Mouse (Mus musculus) liver, embryonic 14.5 days (tissue): ENCODE data around the gene Naif1.

Experiments used
- CTCF ChIP-seq: IDR thresholded peaks from 2 replicates; pipeline ENCODE4 v1.5.1; 2016; ENCODE audit warnings: antibody characterized with exemption, low read depth, control low read depth
- EP300 ChIP-seq: IDR thresholded peaks from 2 replicates; pipeline ENCODE4 v1.6.1; 2016; ENCODE audit warnings: antibody characterized with exemption, low read depth

DNA sequence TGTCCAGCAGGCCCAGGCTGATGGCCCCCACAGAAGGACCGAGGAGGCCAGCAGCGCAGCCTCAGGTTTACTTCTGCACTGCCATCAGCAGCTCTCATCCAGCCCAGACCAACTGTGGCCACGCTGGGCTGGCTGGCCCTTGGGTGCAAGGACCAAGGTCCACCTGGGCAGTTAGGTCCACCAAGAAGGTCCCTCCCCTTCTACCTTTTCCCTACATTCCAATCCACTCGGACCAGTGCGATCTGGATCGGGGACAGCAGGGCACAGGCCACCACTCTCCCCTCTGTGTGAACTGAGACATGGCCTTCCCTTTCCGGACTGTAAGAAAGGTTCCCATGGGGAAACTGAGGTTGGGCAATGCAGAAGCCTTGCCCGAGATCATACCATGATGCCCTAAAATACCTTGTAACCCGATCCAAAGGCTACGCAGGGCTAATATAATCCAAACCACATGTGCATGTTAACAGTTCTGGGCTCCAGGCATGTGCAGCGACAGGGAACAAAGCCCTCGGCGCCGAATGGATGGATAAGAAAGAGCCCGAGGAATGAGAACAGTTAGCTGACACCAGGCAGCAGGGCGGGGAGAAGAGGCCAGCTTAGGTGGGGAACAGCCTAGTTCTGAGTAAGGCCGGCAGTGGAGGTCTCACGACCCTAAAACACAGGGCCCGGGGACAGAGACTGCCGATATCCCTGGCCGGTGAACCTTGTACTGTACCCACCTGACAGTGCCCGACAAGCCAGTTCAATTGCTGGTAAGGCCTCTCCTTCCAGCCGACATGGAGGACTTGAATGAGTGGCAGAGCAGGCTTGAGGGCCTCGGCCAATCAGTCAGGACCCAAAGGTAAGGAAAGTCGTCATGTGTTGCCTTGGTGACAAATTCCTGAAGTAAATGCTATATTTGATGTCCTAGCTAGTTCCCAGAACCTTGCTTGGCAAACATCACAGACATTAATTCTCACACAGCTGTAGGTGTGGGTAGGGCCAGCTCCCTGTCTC lies 41.5 kb upstream of the Naif1 start:
- TF ChIP-seq CTCF = no peak
- TF ChIP-seq EP300 = no peak
